Mouse (Mus musculus) megakaryocyte, embryonic 14.5 days (primary cell): ENCODE data around the gene Rps6kc1.

Experiments used
- FLI1 ChIP-seq: IDR thresholded peaks from 2 replicates; pipeline ENCODE4 v1.6.1; 2012; ENCODE audit warnings: low read length, inconsistent platforms, mixed read lengths
- GATA1 ChIP-seq: IDR thresholded peaks from 3 replicates; pipeline ENCODE4 v1.6.1; 2012; ENCODE audit warnings: mixed read lengths, low read length, inconsistent platforms, borderline replicate concordance

GRCm38 (mm10) chr1:190766800-190767199 is 144.8 kb downstream of the Rps6kc1 start:
- TF ChIP-seq GATA1 (no peak), FLI1 (no peak)
